Mouse (Mus musculus) liver, embryonic 14.5 days (tissue): ENCODE results near the gene Cadm3.

ENCODE experiments used
- CTCF ChIP-seq: IDR thresholded peaks from 2 replicates; pipeline ENCODE4 v1.5.1; 2016; ENCODE audit warnings: antibody characterized with exemption, low read depth, control low read depth
- EP300 ChIP-seq: IDR thresholded peaks from 2 replicates; pipeline ENCODE4 v1.6.1; 2016; ENCODE audit warnings: antibody characterized with exemption, low read depth

DNA sequence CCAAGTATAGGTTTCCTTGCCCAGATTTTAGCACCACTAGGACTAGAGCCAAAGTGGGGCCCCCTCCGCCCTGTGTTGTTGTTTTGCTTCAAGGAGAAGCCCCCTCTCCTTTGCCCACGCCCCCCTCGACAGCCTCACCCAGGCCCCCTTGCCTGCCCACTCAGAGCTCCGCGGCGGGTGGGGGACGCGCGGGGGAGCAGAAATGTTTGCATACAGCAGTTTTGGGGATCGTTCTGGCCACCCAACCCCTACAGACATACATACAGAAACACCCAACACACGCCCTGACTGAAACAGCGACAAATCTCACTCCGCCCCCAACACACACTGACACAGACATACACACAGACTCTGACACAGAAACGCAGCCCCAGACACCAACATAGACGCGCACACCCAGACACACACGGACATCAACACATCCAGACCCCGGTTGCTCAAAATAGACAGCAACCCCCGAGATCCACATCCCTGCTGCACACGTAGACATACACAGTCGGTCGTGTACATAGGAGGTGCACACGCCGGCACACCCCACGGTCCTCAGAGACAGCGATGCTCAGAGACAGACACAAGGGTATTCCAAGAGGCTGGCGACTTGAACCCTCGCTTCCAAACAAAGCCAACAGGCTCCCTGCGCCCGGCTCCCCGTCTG, 667 bp downstream of the Cadm3 start:
- TF ChIP-seq CTCF (no peak), EP300 (no peak)
